Mouse (Mus musculus): ENCODE data around the gene Pwwp2b. TPM values are rescaled to one million over a fixed set of nuclear protein-coding genes. Genes with fewer than 3 reads are reported as not detected.

Gene Pwwp2b
- polyA plus RNA-seq, 1 experiment = 10.9 TPM

DNA sequence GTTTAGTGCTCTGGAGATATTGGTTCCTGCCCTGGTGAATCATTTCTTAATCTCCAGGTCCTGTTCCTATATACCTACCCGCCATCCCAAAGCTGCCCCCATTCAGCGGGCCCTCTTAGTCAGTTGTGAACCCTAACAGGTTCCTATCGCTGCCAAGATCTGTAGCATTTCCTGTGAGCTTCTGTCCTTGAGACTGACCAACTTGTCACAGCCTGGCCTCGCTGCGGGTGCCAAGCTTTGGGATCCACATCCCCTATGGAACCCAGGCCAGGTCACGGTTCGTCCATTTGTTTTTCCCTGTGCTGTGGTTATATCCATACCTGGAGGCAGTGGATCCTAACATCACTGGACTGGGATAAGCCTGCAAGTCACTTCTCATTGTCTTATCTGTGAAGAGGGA is 4.3 kb downstream of the Pwwp2b start:
- TF ChIP-seq POLR2A (IDR thresholded peaks at IDR 0.05; ENCODE audit: extremely low read depth, insufficient read depth, low read length) = no peak
- TF ChIP-seq CTCF (IDR thresholded peaks at IDR 0.05; ENCODE audit: extremely low read depth, insufficient read depth, low read length) = no peak

DNA sequence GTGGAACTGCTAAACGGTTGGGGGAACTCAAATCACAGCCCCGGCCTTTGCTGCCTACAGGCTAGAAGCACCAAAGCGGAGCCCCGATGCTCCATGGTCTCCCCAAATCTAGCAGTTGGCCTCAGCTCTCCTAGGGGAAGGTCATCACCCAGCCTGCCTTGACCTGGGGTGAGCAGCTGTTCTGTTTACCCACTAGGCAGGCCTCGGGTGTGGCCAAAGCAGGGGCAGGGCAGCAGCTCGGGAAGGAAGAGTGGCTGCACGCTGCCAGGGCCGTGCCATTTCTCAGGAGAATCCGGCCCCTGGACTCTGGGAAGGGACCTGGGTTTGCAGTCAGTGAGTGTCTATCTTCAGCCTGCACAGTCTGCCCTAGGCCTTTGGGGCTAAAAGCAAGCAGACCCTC is 4.7 kb downstream of the Pwwp2b start:
- no peaks in the 10 kb centered on the region for H3K4me1 ChIP-seq (ENCODE audit: control insufficient read depth, insufficient read depth, low read length)
- H3K4me3 ChIP-seq (ENCODE audit: insufficient read depth, low read length) = no peak overlapping the region
- no peak overlapping the region for H3K27ac ChIP-seq (ENCODE audit: insufficient read depth, low read length)
- no peak for TF ChIP-seq POLR2A (IDR thresholded peaks at IDR 0.05; ENCODE audit: extremely low read depth, insufficient read depth, low read length)
- TF ChIP-seq CTCF (IDR thresholded peaks at IDR 0.05; ENCODE audit: extremely low read depth, insufficient read depth, low read length) = no peak

More for the DNA sequence above, 4.3 kb downstream of the Pwwp2b start:
- H3K4me3 ChIP-seq (ENCODE audit: insufficient read depth, low read length) = no peak overlapping the region
- no peaks in the 10 kb centered on the region for H3K4me1 ChIP-seq (ENCODE audit: control insufficient read depth, insufficient read depth, low read length)
- H3K27ac ChIP-seq (ENCODE audit: insufficient read depth, low read length) = no peak overlapping the region

- Histone ChIP-seq H3K4me3 (ENCODE audit: insufficient read depth, low read length) (no peak overlapping the region), H3K4me1 (ENCODE audit: control insufficient read depth, insufficient read depth, low read length) (no peaks in the 10 kb centered on the region), H3K27ac (ENCODE audit: insufficient read depth, low read length) (no peak overlapping the region)
- TF ChIP-seq CTCF (IDR thresholded peaks at IDR 0.05; ENCODE audit: extremely low read depth, insufficient read depth, low read length) (no peak), POLR2A (IDR thresholded peaks at IDR 0.05; ENCODE audit: extremely low read depth, insufficient read depth, low read length) (no peak)
Observed at GRCm38 (mm10) chr7:139253462-139253861, 5.2 kb downstream of the Pwwp2b start.

DNA sequence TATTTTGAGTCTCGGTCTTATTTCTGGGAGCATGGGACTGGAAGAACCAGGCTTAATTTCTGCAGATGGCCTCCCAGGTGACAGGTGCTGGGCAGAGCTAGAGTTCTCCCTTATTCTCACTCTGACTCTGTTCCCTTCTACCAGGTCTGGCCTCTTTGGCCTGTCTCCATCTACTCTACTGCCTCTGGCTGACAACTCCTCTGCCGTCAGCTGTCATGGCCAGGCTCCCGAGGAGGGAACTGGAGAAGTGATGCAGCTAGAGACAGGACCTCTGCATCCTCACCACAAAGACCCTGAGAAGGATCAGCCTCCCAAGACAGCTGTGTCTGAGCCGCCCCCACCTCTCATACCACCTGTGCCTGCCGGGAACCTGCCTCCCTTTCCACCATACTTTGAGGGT is 6.3 kb downstream of the Pwwp2b start:
- no peak overlapping the region for H3K27ac ChIP-seq (ENCODE audit: insufficient read depth, low read length)
- TF ChIP-seq CTCF (IDR thresholded peaks at IDR 0.05; ENCODE audit: extremely low read depth, insufficient read depth, low read length) (no peak), POLR2A (IDR thresholded peaks at IDR 0.05; ENCODE audit: extremely low read depth, insufficient read depth, low read length) (no peak)
- no peak overlapping the region for H3K4me3 ChIP-seq (ENCODE audit: insufficient read depth, low read length)
- H3K4me1 ChIP-seq (ENCODE audit: control insufficient read depth, insufficient read depth, low read length) = no peaks in the 10 kb centered on the region

- Histone ChIP-seq H3K4me1 (ENCODE audit: control insufficient read depth, insufficient read depth, low read length) (no peaks in the 10 kb centered on the region), H3K4me3 (ENCODE audit: insufficient read depth, low read length) (no peak overlapping the region), H3K27ac (ENCODE audit: insufficient read depth, low read length) (no peak overlapping the region)
- no peak for TF ChIP-seq CTCF (IDR thresholded peaks at IDR 0.05; ENCODE audit: extremely low read depth, insufficient read depth, low read length)
- TF ChIP-seq POLR2A (IDR thresholded peaks at IDR 0.05; ENCODE audit: extremely low read depth, insufficient read depth, low read length) = no peak
Observed at GRCm38 (mm10) chr7:139257752-139258542, 9.7 kb downstream of the Pwwp2b start.

DNA sequence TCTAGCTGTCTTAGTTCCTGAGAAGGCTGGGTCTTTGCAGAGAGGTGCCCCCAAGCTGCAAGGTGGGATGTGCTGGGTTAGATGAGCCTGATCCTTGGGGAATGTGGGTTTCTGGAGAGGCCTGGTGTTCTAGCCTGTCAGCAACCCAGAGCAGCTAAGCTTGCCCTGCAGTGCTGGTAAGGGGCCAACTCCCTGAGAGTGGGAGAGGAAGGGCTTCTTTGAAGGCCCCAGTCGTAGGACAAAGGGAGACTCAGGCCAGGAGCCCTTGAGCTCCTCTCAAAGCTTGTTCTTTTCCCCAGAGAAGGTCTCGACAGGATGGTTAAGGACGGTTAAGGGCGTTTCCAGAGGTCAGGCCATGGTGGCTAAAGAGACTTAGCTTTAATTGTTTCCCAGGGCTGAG is 16.1 kb downstream of the Pwwp2b start:
- H3K4me1 ChIP-seq (ENCODE audit: control insufficient read depth, insufficient read depth, low read length) = no peaks in the 10 kb centered on the region
- H3K27ac ChIP-seq (ENCODE audit: insufficient read depth, low read length) = no peak overlapping the region
- H3K4me3 ChIP-seq (ENCODE audit: insufficient read depth, low read length) = no peak overlapping the region
- TF ChIP-seq POLR2A (IDR thresholded peaks at IDR 0.05; ENCODE audit: extremely low read depth, insufficient read depth, low read length) = no peak
- no peak for TF ChIP-seq CTCF (IDR thresholded peaks at IDR 0.05; ENCODE audit: extremely low read depth, insufficient read depth, low read length)

GRCm38 (mm10) chr7:139265634-139266033 is 17.4 kb downstream of the Pwwp2b start:
- Histone ChIP-seq H3K27ac (ENCODE audit: insufficient read depth, low read length) (no peak overlapping the region), H3K4me3 (ENCODE audit: insufficient read depth, low read length) (no peak overlapping the region), H3K4me1 (ENCODE audit: control insufficient read depth, insufficient read depth, low read length) (no peaks in the 10 kb centered on the region)
- TF ChIP-seq CTCF (IDR thresholded peaks at IDR 0.05; ENCODE audit: extremely low read depth, insufficient read depth, low read length) (no peak), POLR2A (IDR thresholded peaks at IDR 0.05; ENCODE audit: extremely low read depth, insufficient read depth, low read length) (no peak)

- TF ChIP-seq POLR2A (IDR thresholded peaks at IDR 0.05; ENCODE audit: extremely low read depth, insufficient read depth, low read length) (no peak), CTCF (IDR thresholded peaks at IDR 0.05; ENCODE audit: extremely low read depth, insufficient read depth, low read length) (no peak)
- H3K27ac ChIP-seq (ENCODE audit: insufficient read depth, low read length) = no peak overlapping the region
- H3K4me3 ChIP-seq (ENCODE audit: insufficient read depth, low read length) = no peak overlapping the region
- H3K4me1 ChIP-seq (ENCODE audit: control insufficient read depth, insufficient read depth, low read length) = no peaks in the 10 kb centered on the region
Observed at GRCm38 (mm10) chr7:139266431-139266830, 18.1 kb downstream of the Pwwp2b start.

- Histone ChIP-seq H3K4me1 (ENCODE audit: control insufficient read depth, insufficient read depth, low read length) (peaks cover 2% of the 10 kb centered on the region), H3K4me3 (ENCODE audit: insufficient read depth, low read length) (no peak overlapping the region), H3K27ac (ENCODE audit: insufficient read depth, low read length) (no peak overlapping the region)
- no peak for TF ChIP-seq CTCF (IDR thresholded peaks at IDR 0.05; ENCODE audit: extremely low read depth, insufficient read depth, low read length)
- no peak for TF ChIP-seq POLR2A (IDR thresholded peaks at IDR 0.05; ENCODE audit: extremely low read depth, insufficient read depth, low read length)
Observed at GRCm38 (mm10) chr7:139266886-139267870, 18.9 kb downstream of the Pwwp2b start.

Data from cortical plate, adult 2 months (tissue).